Mouse (Mus musculus) erythroid progenitor cell, adult 5-6 weeks (primary cell): ENCODE measurements at regions not wholly inside any gene's neighbourhood (a gene's known extent, or its start where the extent isn't known, plus 50 kb on each side); places are given as distances from the start of the nearest gene placed in this dataset.

Experiments used
- ATAC-seq: replicated peaks from 2 replicates; pipeline ENCODE4 v1.8.0; 2016; ENCODE audit warnings: moderate number of reproducible peaks, mild to moderate bottlenecking, moderate TSS enrichment, inconsistent platforms; ENCODE audit not compliant: poor library complexity, low FRiP score, severe bottlenecking

- ATAC-seq = no peak
Observed at GRCm38 (mm10) chr1:194226550-194227160, 391.4 kb upstream of the Plxna2 start.

DNA sequence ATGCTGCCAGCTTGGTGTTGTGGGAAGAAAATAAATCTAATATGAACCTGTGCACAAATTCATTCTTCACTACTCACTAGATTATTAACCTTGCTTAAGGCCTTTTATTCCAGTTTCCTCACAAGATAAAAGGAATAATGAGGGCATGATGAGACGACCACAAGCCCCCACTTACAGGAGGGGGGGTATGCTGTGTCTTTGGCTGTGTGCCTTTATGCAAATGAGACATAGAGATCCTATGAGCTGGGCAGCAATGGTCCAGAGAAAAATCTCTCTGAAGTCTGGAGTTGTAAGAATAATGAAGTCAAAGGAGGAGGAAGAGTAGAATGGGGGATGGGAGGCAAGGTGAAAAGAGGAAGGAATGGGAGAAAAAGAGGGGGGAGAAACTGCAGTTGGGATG, 392.2 kb upstream of the Plxna2 start:
- ATAC-seq = no peak

- ATAC-seq = no peak
Observed at GRCm38 (mm10) chr1:194224046-194224445, 394.0 kb upstream of the Plxna2 start.

GRCm38 (mm10) chr1:194223610-194224009, 394.4 kb upstream of the Plxna2 start:
- no peak for ATAC-seq

- ATAC-seq = no peak; the same call in 1 of the 2 replicates
Observed at GRCm38 (mm10) chr1:194223015-194223414, 395.0 kb upstream of the Plxna2 start.

DNA sequence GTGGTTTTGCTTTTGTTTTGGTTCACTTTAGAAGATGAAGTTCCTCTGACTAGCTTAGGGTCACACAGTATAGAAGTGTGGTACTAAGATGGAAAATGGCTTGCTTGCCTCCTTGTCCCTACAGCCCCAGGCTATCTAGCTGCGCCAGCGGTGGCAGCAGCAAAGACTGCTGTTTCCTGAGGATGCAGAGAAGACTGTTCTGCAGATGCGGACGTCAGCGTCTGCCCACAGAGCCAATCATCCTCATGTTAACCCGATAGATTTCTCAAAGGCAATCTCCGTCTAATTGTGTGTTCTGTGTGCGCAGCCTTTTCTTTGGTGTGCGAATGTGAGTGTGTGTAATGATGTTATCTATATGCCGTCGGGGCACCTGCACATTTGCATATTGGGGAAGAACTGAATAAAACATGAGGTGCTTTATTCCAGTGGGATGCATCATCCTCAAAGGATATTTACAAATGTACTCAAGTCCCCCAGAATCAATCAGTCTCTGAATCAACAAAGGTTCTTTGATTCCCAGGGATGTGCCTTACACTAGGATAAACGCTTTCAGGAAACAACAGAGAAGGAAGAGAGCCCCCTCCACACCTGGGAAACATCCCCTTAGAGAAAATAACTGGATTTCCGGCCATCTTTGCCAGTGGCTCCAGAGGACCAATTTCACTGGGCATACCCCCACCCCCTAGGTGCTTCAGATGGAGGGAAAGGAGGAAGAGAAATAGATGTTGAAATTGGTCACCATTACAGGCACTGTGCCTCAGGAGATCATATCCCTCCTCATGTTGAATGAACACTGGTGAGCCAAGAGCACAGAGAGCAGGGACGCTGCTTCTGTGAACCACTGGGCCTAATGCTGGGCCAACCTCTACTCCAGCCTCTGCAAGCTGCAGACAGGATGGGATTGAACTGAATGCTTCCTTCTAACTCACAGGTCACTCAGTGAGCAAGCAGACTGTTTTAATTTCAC, 409.7 kb upstream of the Plxna2 start:
- ATAC-seq = no peak

- no peak for ATAC-seq
Observed at GRCm38 (mm10) chr1:194197516-194197915, 420.5 kb upstream of the Plxna2 start.

GRCm38 (mm10) chr1:194182293-194182692, 435.7 kb upstream of the Plxna2 start:
- no peak for ATAC-seq

- ATAC-seq = no peak
Observed at GRCm38 (mm10) chr1:194161469-194161868, 456.5 kb upstream of the Plxna2 start.

- no peak for ATAC-seq
Observed at GRCm38 (mm10) chr1:194160761-194161461, 457.1 kb upstream of the Plxna2 start.

DNA sequence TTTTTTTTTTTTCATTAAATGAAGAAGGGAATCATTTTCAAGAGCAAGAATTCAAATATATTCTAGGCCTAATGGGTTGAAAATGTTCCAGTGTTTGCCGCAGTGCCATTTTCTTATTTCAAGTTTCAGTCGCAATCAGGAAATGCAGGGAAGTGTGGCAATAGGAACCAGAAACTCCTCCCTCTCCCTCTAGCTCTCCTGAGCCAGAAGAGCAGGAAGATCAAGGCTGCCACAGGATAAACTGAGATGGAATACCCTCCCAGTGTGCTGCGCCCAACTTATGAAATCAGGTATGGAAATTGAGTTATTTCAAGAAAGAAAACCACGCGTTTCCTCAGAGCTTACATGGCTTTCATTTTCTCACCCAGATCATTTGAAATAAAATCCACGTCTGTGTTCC, 460.8 kb upstream of the Plxna2 start:
- no peak for ATAC-seq

DNA sequence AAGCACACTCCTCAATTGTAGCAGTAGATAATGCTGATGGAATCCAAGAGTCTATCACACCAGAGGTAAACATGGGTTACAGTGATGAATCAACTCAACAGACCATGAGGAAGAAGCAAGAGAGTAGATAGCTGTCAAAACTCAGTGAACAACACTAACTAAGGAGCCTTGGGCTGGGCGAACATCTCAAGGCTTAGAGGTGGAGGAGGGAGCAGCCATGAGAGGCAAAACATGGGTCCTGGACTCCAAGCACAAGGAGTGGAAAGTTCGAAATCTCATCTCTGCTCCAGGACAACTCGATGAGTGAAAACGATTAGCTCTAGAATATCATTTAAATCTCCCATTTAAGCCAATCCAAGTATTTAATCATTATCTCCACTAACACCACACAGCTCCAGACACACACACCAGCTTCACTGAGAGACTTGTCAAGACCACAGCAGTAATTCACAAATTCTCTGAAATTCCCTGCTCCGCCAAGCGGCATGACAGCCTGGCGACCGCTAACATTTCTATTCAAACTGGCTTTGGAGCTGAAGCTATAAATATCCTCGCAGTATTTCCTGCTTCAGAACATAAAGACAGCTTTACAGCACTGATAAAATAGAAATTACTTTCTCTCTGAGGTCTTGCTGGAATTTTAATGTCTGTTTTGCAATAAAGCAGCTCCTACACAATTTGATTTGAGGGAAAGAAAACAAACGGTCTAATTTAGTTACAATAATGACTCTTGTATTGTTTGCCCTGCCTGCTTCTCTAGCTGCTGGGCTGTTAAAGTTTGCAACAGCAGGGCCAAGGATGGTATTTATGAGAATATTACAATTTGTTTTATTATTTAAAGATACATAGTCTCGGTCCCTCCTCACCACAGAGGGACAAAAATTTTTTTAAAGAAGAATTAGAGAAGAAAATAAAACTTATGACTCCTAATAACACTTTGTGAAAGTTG, 469.3 kb upstream of the Plxna2 start:
- ATAC-seq = no peak

- no peak for ATAC-seq
Observed at GRCm38 (mm10) chr1:194117631-194118360, 500.2 kb upstream of the Plxna2 start.

DNA sequence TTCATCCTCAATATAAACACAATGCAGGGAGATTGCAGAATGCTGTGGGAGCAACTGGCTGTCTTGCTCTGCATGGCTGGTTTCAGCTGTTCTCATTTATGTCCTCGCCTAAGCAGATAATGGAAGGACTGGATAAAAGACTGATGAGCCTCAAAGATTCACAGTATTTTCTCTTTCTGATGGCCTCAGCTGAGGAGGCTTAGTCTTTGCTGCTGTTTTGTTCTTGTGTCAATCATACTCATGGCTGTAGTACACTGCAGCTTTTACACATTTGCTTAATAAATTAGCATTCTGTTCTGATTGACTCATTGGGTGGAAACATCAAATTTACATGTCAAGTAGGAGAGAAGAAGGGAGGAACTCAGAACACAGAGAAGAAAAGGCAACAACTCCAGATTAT, 503.6 kb upstream of the Plxna2 start:
- ATAC-seq = no peak

DNA sequence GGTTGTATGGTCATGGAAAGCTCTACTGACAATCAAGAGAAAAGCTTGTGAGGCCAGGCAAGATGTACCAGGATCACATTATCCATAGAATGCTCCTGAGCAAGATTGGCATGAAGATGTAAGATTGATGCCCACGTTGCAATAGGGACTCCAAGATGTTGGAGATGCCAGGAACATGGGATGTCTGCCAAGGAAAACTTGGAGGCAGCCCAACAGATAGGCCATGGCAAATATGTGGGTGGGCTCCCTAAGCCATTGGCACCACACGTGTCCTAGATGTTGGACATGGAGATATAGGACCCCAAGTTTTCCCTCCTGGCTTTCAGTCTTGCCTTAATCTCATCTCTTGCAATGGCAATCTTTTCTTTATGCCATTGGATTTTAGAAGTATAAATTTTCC, 506.1 kb upstream of the Plxna2 start:
- ATAC-seq = no peak

DNA sequence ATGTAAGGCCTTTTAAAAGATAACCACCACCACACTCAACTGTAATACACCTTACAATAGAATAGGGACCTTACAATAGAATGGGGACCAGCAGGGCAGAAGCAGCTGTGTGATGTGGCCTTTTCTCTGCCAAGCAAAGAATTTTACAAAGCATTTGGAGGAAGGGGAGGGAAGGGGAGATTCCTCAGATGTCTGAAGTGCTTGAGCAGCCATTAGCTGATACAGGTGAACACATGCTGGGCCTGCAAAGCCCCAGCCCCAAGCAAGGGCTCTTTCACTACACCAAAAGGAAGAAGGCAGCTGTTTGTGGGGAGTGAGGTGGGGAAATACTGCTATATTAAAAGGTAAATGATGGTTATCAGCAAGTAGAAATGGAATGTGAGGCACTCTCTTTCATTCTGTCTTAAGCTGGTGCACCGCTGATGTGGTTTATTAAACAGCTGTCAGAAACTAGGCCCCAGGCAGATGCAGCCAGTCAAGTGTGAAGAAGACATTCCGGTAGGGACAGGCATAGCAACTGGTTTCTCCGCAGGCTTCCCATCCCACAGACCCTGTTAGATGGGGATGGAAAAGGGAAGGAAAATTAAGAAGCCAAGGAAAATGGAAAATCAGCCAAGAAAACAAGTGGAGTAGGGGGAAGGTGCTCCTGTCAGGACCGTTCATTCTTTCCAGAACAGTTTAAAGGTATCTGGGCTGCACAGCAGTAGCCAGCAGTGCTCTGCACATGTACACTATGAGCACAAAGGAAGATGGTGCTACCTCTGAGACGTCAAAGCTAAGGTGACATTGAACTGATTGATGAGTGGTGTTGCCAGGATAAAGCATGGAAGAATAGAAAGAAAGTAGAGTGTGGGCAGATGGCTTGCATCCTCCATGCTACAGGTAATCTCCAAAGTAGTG, 508.6 kb upstream of the Plxna2 start:
- no peak for ATAC-seq

- ATAC-seq = no peak
Observed at GRCm38 (mm10) chr1:194108132-194108531, 509.9 kb upstream of the Plxna2 start.
